Mouse (Mus musculus): ENCODE results near the gene Olfr281.

DNA sequence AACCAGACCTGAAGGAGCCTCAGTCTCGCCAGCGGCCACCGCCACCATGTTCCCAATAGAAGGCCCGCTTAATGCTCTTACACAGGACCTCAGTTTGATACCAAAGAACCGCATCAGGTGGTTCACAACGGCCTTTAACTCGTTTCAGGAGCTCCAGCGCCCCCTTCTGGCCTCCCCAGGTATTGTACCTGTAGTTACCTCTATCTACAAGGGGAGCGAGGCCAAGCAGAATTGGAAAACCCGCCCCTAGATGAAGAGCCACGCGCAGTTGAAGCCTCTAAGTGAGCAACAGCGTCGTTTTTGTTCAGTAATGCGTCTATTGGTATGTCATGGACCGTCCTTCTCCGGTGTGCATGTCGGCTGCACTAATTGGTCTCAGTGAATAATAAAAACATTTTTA lies 52.1 kb downstream of the Olfr281 start:
- TF ChIP-seq MXI1 (IDR thresholded peaks at IDR 0.05; ENCODE audit: low read depth, low read length) = peak; percentile 60
- TF ChIP-seq CTCF (IDR thresholded peaks at IDR 0.05 in 2 of 3, conservative IDR thresholded peaks at IDR 0.05 in 1 of 3; ENCODE audit: control insufficient read depth in 1 of 3, insufficient read depth in 1 of 3, low read depth in 2 of 3, low read length in 3 of 3, poor library complexity in 1 of 3, severe bottlenecking in 1 of 3) = peak; percentile 95 to 98 (median 95)

All from MEL (cell line).